Mouse (Mus musculus) CH12.LX (cell line): ENCODE measurements at regions not wholly inside any gene's neighbourhood (a gene's known extent, or its start where the extent isn't known, plus 50 kb on each side); places are given as distances from the start of the nearest gene placed in this dataset.

Source experiments
- BHLHE40 ChIP-seq: IDR thresholded peaks from 2 replicates; pipeline ENCODE4 v1.6.1; 2011; ENCODE audit warnings: mild to moderate bottlenecking, low read depth, low read length, improper control_type of control experiment
- CHD2 ChIP-seq: IDR thresholded peaks from 2 replicates; pipeline ENCODE4 v1.6.1; 2011; ENCODE audit warnings: low read length, improper control_type of control experiment
- NRF1 ChIP-seq: IDR thresholded peaks from 2 replicates; pipeline ENCODE4 v1.6.1; 2014; ENCODE audit warnings: low read depth, mild to moderate bottlenecking, inconsistent platforms, low read length, improper control_type of control experiment, moderate library complexity
- ZMIZ1 ChIP-seq: IDR thresholded peaks from 2 replicates; pipeline ENCODE4 v1.6.1; 2012; ENCODE audit warnings: low read depth, mild to moderate bottlenecking, inconsistent platforms, low read length, improper control_type of control experiment

DNA sequence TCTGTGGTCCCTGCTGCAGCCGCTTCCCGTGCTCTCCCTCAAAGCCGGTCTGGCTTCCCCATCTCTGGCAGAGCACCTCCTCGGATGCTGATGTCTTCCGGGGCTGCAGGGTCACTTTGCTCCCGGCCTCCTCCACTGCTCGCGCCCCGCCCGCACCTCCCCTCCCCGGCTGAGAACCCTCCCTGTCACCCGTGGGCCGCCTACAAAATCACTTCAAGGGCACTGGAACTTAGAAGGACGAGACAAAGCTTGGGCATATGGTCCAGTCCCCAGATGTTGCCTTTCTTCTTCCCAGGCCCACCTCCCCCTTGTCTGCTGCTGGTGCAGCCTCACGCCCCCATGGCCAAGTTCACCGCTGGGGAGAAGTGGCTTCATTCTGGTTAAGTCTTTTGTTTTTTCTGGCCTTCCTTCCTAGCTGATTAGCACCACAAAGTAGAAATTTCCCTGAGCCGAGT is 84.3 kb upstream of the Rrp15 start:
- no peak for TF ChIP-seq ZMIZ1
- TF ChIP-seq CHD2 = no peak
- TF ChIP-seq NRF1 = no peak
- TF ChIP-seq BHLHE40 = no peak
